Mouse (Mus musculus) adrenal gland (tissue): ENCODE results near the gene 4930572O03Rik.
"Not testable (repeated sequence)": the region's sequence is repeated elsewhere in the genome, so short reads cannot be mapped to it uniquely, and the experiment has no call there.

Source experiments
- intact Hi-C: fragments of 180-260 bp; cut with DNase I; formaldehyde crosslinking; loops from one replicate; pipeline ENCODE4 v1.15.1; 2025

Gene 4930572O03Rik

GRCm38 (mm10) chr5:15618764-15619163, 38.1 kb downstream of the 4930572O03Rik start, which contains the start of gene Speer4d:
Speer4d (plus strand) TSS chr5:15619064.
- intact Hi-C loops = not testable (repeated sequence)

- intact Hi-C loops = not testable (repeated sequence)
Observed at GRCm38 (mm10) chr5:15616195-15616594, 40.7 kb downstream of the 4930572O03Rik start.

- intact Hi-C loops = not testable (repeated sequence)
Observed at GRCm38 (mm10) chr5:15610695-15611094, 46.2 kb downstream of the 4930572O03Rik start.

- intact Hi-C loops = not testable (repeated sequence)
Observed at GRCm38 (mm10) chr5:15606677-15607076, 50.2 kb downstream of the 4930572O03Rik start.

GRCm38 (mm10) chr5:15603585-15603984, 53.3 kb downstream of the 4930572O03Rik start:
- intact Hi-C loops = not testable (repeated sequence)

GRCm38 (mm10) chr5:15603008-15603407, 53.9 kb downstream of the 4930572O03Rik start:
- intact Hi-C loops = not testable (repeated sequence)

- intact Hi-C loops = not testable (repeated sequence)
Observed at GRCm38 (mm10) chr5:15602424-15602947, 54.4 kb downstream of the 4930572O03Rik start.
